Mouse (Mus musculus) neural tube, embryonic 11.5 days (tissue): ENCODE measurements around the gene Rufy3. TPM values are rescaled to one million over a fixed set of nuclear protein-coding genes. Genes with fewer than 3 reads are reported as not detected.

Source experiments
- ATAC-seq: fragments of 200-750 bp; cut with Nextera tagmentation; 2 replicates; pipeline ENCODE4 v1.8.0; 2017; ENCODE audit warnings: moderate number of reproducible peaks, mild to moderate bottlenecking, moderate TSS enrichment, moderate library complexity; ENCODE audit not compliant: insufficient read depth, low FRiP score, low TSS enrichment
- DNase-seq: peaks from one replicate; pipeline ENCODE4 v3.0.0-alpha.2; 2015; ENCODE audit warnings: low spot score
- H3K27ac ChIP-seq: fragments of 300-500 bp; sonication (generic); 2 replicates; pipeline ENCODE4 v1.5.1; 2014; ENCODE audit warnings: low read depth, mild to moderate bottlenecking, low read length
- H3K27me3 ChIP-seq: fragments of 300-500 bp; sonication (generic); 2 replicates; pipeline ENCODE4 v1.6.1; 2014; ENCODE audit warnings: mild to moderate bottlenecking, low read length, mixed read lengths; ENCODE audit not compliant: control insufficient read depth, insufficient read depth
- H3K36me3 ChIP-seq: fragments of 300-500 bp; sonication (generic); 2 replicates; pipeline ENCODE4 v1.6.1; 2014; ENCODE audit warnings: mild to moderate bottlenecking, low read length, moderate library complexity, mixed read lengths; ENCODE audit not compliant: control insufficient read depth, insufficient read depth
- H3K4me1 ChIP-seq: fragments of 300-500 bp; sonication (generic); 2 replicates; pipeline ENCODE4 v1.6.1; 2014; ENCODE audit warnings: low read length, mixed read lengths; ENCODE audit not compliant: control insufficient read depth, insufficient read depth
- H3K4me2 ChIP-seq: fragments of 300-500 bp; sonication (generic); 2 replicates; pipeline ENCODE4 v1.6.1; 2014; ENCODE audit warnings: low read depth, mild to moderate bottlenecking, moderate library complexity
- H3K4me3 ChIP-seq: fragments of 300-500 bp; sonication (generic); 2 replicates; pipeline ENCODE4 v1.5.1; 2014; ENCODE audit warnings: low read depth, low read length
- H3K9ac ChIP-seq: fragments of 300-500 bp; sonication (generic); 2 replicates; pipeline ENCODE4 v1.6.1; 2014; ENCODE audit warnings: mild to moderate bottlenecking, low read length
- H3K9me3 ChIP-seq: fragments of 300-500 bp; sonication (generic); 2 replicates; pipeline ENCODE4 v1.6.1; 2016; ENCODE audit warnings: low read length; ENCODE audit not compliant: control insufficient read depth
- WGBS: fragments of 180-500 bp; shearing (Covaris S2); extraction: QIAGEN DNeasy Blood & Tissue Kit; methylation state at CpG from one replicate; pipeline ENCODE4 v1.1.7; 2014; 5-methylcytosine and 5-hydroxymethylcytosine counted together
- polyA plus RNA-seq: library from polyadenylated mRNA; unstranded; fragments of >200 nt; fragmentation: Nextera tagmentation; extraction: Ambion mirVana; gene quantifications from 2 replicates; pipeline ENCODE4 v1.2.1, GENCODE M21; 2014

Gene Rufy3
- polyA plus RNA-seq, 1 experiment from 2014 or later, result 134 TPM

GRCm38 (mm10) chr5:88691506-88692095 is 126.8 kb downstream of the Rufy3 start:
- Histone ChIP-seq H3K4me1 (no peaks in the 10 kb centered on the region), H3K36me3 (no peaks in the 10 kb centered on the region), H3K27ac (no peak overlapping the region), H3K9ac (no peak overlapping the region), H3K27me3 (no peaks in the 10 kb centered on the region), H3K4me3 (no peak overlapping the region), H3K4me2 (no peak overlapping the region), H3K9me3 (no peaks in the 10 kb centered on the region)
- DNase-seq (no peak), ATAC-seq (no peak)
- 75% methylated on average over 6 of the region's 6 CpGs for WGBS

GRCm38 (mm10) chr5:88692586-88692985 is 127.7 kb downstream of the Rufy3 start:
- H3K4me2 ChIP-seq, result no peak overlapping the region
- 93% methylated on average over 4 of the region's 4 CpGs for WGBS
- H3K4me1 ChIP-seq, result no peaks in the 10 kb centered on the region
- H3K9ac ChIP-seq, result no peak overlapping the region
- H3K27ac ChIP-seq, result no peak overlapping the region
- no peaks in the 10 kb centered on the region for H3K9me3 ChIP-seq
- ATAC-seq, result no peak
- no peak for DNase-seq
- H3K27me3 ChIP-seq, result no peaks in the 10 kb centered on the region
- no peaks in the 10 kb centered on the region for H3K36me3 ChIP-seq
- H3K4me3 ChIP-seq, result no peak overlapping the region

GRCm38 (mm10) chr5:88693057-88693456 is 128.2 kb downstream of the Rufy3 start:
- no peak overlapping the region for H3K4me3 ChIP-seq
- ATAC-seq (no peak), DNase-seq (no peak)
- no peaks in the 10 kb centered on the region for H3K27me3 ChIP-seq
- H3K9me3 ChIP-seq, result no peaks in the 10 kb centered on the region
- no peak overlapping the region for H3K4me2 ChIP-seq
- no peak overlapping the region for H3K27ac ChIP-seq
- no peaks in the 10 kb centered on the region for H3K36me3 ChIP-seq
- H3K4me1 ChIP-seq, result no peaks in the 10 kb centered on the region
- H3K9ac ChIP-seq, result no peak overlapping the region

GRCm38 (mm10) chr5:88697291-88697690 is 132.5 kb downstream of the Rufy3 start:
- no peaks in the 10 kb centered on the region for H3K36me3 ChIP-seq
- no peak overlapping the region for H3K4me3 ChIP-seq
- ATAC-seq (no peak), DNase-seq (no peak)
- H3K27ac ChIP-seq, result no peak overlapping the region
- H3K4me2 ChIP-seq, result no peak overlapping the region
- no peaks in the 10 kb centered on the region for H3K4me1 ChIP-seq
- WGBS, result 75% methylated on average over 5 of the region's 5 CpGs
- H3K27me3 ChIP-seq, result no peaks in the 10 kb centered on the region
- no peaks in the 10 kb centered on the region for H3K9me3 ChIP-seq
- no peak overlapping the region for H3K9ac ChIP-seq

GRCm38 (mm10) chr5:88699251-88699913 is 134.5 kb downstream of the Rufy3 start:
- H3K27ac ChIP-seq, result no peak overlapping the region
- H3K9ac ChIP-seq, result no peak overlapping the region
- H3K36me3 ChIP-seq, result no peaks in the 10 kb centered on the region
- no peak overlapping the region for H3K4me2 ChIP-seq
- 87% methylated on average over 4 of the region's 4 CpGs for WGBS
- H3K27me3 ChIP-seq, result no peaks in the 10 kb centered on the region
- H3K4me1 ChIP-seq, result no peaks in the 10 kb centered on the region
- DNase-seq (no peak), ATAC-seq (no peak)
- H3K9me3 ChIP-seq, result no peaks in the 10 kb centered on the region
- H3K4me3 ChIP-seq, result no peak overlapping the region

Other genes starting within 250 kb of the Rufy3 start
- gene Prol1, start 247.7 kb upstream of the Rufy3 start, polyA plus RNA-seq, result not detected in 2 replicates
- gene Amtn, start 188.9 kb upstream of the Rufy3 start, polyA plus RNA-seq, result not detected in 2 replicates
- gene Ambn, start 109.0 kb upstream of the Rufy3 start, polyA plus RNA-seq, result not detected in 2 replicates
- gene Enam, start 77.1 kb upstream of the Rufy3 start, polyA plus RNA-seq, result not detected in 2 replicates
- 0.21 and 0.34 TPM in 2 replicates for gene Jchain, start 37.1 kb upstream of the Rufy3 start, polyA plus RNA-seq
- 69.9 and 71.0 TPM in 2 replicates for gene Utp3, start 10.6 kb upstream of the Rufy3 start, polyA plus RNA-seq
- gene Grsf1, start 111.1 kb downstream of the Rufy3 start, polyA plus RNA-seq, result 105 and 108 TPM in 2 replicates
- gene Mob1b, start 155.8 kb downstream of the Rufy3 start, polyA plus RNA-seq, result 15.6 and 16.2 TPM in 2 replicates
- 118 and 119 TPM in 2 replicates for gene Dck, start 200.0 kb downstream of the Rufy3 start, polyA plus RNA-seq